Mouse (Mus musculus) stomach, postnatal 0 days (tissue): ENCODE measurements around the gene Fam163a.

ENCODE experiments used
- CTCF ChIP-seq: IDR thresholded peaks from 2 replicates; pipeline ENCODE4 v1.5.1; 2016; ENCODE audit warnings: antibody characterized with exemption, low read depth, mild to moderate bottlenecking, moderate library complexity
- EP300 ChIP-seq: optimal IDR thresholded peaks from 2 replicates; pipeline ENCODE3; 2016; ENCODE audit warnings: antibody characterized with exemption

GRCm38 (mm10) chr1:156062193-156062592, 142.6 kb downstream of the Fam163a start:
- no peak for TF ChIP-seq EP300
- no peak for TF ChIP-seq CTCF
